Mouse (Mus musculus) liver, adult 2 months (tissue): ENCODE data around the gene Tyw1.
A peak's percentile ranks its signal among the peaks of the same experiment; 100 is the strongest.

Experiments
- CTCF ChIP-seq: fragments of 200-500 bp; IDR thresholded peaks from 2 replicates; pipeline ENCODE4 v1.5.1; 2011; ENCODE audit warnings: low read depth, low read length, control low read depth
- POLR2A ChIP-seq: fragments of 200-500 bp; IDR thresholded peaks from 2 replicates; pipeline ENCODE4 v1.6.1; 2011; ENCODE audit warnings: low read length, control low read depth; ENCODE audit not compliant: insufficient read depth; ENCODE audit errors: extremely low read depth

DNA sequence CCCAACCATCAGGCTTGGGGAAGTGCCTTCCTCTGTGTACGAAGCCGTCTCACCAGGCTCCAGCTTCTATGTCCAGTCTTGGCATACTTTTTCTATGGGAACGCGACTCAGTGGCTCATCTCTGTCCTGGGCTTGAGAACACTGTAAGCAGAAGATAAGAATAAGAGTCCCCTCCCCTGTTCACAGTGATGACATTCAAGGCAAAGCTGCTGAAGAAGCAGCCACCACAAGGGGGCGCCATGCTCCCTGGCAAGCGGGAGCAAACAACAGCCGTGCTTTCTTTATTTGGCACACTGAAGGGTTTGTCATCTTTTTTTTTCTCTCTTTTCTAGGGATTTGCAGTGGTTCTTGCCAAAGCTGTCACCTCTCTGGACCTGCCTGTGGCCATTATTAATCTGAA, 11.2 kb downstream of the Tyw1 start:
- TF ChIP-seq POLR2A (no peak), CTCF (peak; percentile 66)
